Mouse (Mus musculus) right cerebral cortex, postnatal 10 days (tissue): ENCODE measurements at regions not wholly inside any gene's neighbourhood (a gene's known extent, or its start where the extent isn't known, plus 50 kb on each side); places are given as distances from the start of the nearest gene placed in this dataset.

Source experiments
- DNase-seq, 2 experiments: peaks; one replicate each; pipeline ENCODE4 v3.0.0; 2021; ENCODE audit warnings: low spot score in 2 of 2

DNA sequence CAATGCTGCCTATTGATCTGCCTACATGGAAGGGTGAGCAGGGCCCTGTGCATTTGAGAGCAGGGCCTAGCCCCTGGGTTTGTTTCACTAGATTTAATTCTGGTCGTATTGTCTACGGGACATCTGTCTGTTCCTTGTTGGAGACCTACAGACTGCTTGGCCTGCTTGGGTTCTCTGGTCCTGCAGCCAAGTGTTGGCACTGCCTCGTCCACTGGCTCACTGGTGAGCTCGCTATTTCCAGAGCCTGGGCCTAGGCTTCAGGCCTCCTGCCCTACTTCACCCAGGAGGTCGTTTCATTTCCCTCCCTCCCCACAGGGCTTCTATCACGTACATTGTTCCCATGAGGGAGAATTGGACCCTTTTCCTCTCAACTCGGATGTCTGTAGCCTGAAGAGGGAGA is 62.2 kb upstream of the Blcap start:
- no peak for DNase-seq

- DNase-seq, result peak; percentile 88 to 93
These were observed 64.6 kb upstream of the Blcap start for GRCm38 (mm10) chr2:157635670-157636069.

GRCm38 (mm10) chr2:157640873-157641272 is 69.8 kb upstream of the Blcap start:
- DNase-seq, result no peak

DNA sequence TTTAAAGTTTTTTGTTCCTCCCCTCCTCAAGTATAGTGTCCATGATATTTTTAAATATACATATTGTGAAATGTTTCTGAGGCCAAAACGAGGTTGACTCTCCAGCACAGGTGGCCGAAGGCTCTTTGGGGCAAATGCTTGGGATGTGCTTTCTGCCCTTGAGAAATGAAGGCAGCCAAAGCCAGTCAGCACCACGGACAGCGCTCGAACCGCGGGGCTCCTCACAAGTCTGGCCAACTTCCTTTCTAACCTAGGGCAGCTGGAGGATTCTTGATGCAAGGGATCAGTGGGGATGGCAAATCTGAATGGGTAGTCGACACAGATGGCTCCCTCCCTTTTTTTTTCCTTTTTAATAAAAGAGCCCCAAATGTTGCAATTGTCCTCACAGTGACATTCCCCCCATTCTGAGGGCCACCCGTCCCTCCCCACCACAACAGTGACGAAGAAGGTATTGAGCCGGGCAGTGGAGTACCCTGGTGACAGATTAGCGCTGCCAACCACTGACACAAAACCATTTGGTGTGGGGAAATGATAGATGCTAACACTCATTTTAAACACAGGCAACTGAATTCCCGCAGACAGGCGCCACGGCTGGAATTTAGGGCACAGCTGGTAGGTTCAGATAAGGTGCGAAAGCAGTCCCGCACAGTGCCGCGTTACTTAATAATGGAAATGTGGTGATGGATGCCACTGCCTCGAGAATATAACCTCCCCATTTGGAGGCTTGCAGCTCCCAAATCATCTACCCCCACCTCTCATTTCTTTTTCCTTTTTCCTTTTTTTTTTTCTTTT is 73.4 kb upstream of the Ctnnbl1 start:
- peak in 1 of 2 experiments; percentile 43 for DNase-seq

GRCm38 (mm10) chr2:157664481-157664880 is 72.7 kb upstream of the Ctnnbl1 start:
- no peak for DNase-seq

GRCm38 (mm10) chr2:157670191-157670590 is 67.0 kb upstream of the Ctnnbl1 start:
- no peak for DNase-seq

DNA sequence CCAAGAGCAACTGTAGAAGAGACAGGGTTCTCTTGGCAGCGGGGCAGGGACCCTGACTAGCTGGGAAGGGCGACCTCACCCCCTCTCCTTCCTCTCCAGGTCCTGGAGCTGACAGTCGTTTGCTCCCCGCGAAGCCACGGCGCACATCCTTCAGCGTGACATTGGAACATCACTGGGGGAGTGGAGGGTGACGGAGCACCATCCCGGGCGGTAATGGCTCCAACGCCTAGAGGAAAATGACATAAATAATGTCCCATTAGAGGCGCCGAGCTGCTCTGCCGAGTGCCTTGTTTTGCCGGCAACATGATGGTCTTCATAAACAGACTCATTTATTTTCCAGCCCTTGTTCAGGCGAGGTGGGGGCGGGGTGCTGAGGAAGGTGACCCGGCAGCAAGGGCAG is 62.3 kb upstream of the Ctnnbl1 start:
- DNase-seq, result no peak

GRCm38 (mm10) chr2:157676396-157677176 is 60.6 kb upstream of the Ctnnbl1 start:
- DNase-seq, result no peak

DNA sequence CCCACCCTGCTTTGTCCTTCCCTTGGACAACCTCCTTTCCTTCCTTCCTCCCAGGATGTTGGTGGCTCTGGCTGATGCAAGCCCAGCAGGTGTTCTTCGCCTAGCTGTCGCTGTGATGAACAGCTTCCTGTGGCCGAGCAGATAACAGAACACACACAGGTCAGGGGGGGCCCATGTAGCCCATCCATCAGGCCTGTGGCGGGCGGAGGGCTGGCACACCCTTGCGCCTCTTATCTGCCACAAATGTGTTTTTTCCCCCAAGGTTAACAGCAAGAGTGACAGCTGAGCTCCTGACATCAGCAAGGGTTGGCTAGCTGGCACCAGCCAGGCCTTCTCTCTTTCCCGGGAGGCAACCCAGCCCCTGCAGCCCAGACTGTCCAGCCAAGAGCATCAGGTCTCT is 59.9 kb upstream of the Ctnnbl1 start:
- DNase-seq, result no peak

DNA sequence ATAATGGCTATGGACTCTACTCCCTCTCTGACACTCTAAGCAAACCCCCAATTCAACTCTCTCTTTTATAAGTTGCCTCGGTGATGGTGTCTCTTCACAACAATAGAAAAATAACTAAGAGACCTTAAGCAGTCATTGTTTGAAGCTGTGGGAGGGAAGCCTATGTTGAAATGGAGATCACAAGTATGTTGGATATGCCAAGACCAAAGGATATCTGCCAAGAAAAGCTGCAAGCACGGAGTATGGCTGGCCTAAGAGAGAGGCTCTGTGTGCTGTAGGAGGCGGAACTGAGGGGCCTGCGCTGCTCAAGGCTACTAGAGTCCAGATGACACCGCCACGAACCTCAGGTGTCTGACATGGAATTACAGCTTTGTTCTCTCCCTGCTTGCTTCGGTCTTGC is 55.3 kb upstream of the Ctnnbl1 start:
- no peak for DNase-seq
